Mouse (Mus musculus) midbrain, embryonic 13.5 days (tissue): ENCODE data around the gene Ppp1r18. TPM values are rescaled to one million over a fixed set of nuclear protein-coding genes. Genes with fewer than 3 reads are reported as not detected.

Experiments
- ATAC-seq: fragments of 200-750 bp; cut with Nextera tagmentation; 2 replicates; pipeline ENCODE4 v1.8.0; 2017; ENCODE audit warnings: mild to moderate bottlenecking, moderate TSS enrichment, moderate library complexity
- H3K27ac ChIP-seq: fragments of 300-500 bp; sonication (generic); 2 replicates; pipeline ENCODE4 v1.5.1; 2015; ENCODE audit warnings: inconsistent platforms, mild to moderate bottlenecking, moderate library complexity
- H3K27me3 ChIP-seq: fragments of 300-500 bp; sonication (generic); 2 replicates; pipeline ENCODE4 v1.6.1; 2015; ENCODE audit warnings: mild to moderate bottlenecking, inconsistent platforms
- H3K36me3 ChIP-seq: fragments of 300-500 bp; sonication (generic); 2 replicates; pipeline ENCODE4 v1.6.1; 2015; ENCODE audit warnings: mild to moderate bottlenecking, inconsistent platforms
- H3K4me1 ChIP-seq: fragments of 300-500 bp; sonication (generic); replicated peaks from 2 replicates; pipeline ENCODE4 v1.6.1; 2015; ENCODE audit warnings: inconsistent platforms
- H3K4me2 ChIP-seq: fragments of 300-500 bp; sonication (generic); replicated peaks from 2 replicates; pipeline ENCODE4 v1.6.1; 2015; ENCODE audit warnings: moderate library complexity, mild to moderate bottlenecking, inconsistent platforms
- H3K4me3 ChIP-seq: fragments of 300-500 bp; sonication (generic); replicated peaks from 2 replicates; pipeline ENCODE4 v1.5.1; 2015; ENCODE audit warnings: mild to moderate bottlenecking, inconsistent platforms
- H3K9ac ChIP-seq: fragments of 300-500 bp; sonication (generic); replicated peaks from 2 replicates; pipeline ENCODE4 v1.6.1; 2015; ENCODE audit warnings: mild to moderate bottlenecking, inconsistent platforms
- H3K9me3 ChIP-seq: fragments of 300-500 bp; sonication (generic); 2 replicates; pipeline ENCODE4 v1.6.1; 2016; ENCODE audit warnings: mild to moderate bottlenecking, inconsistent platforms
- WGBS: fragments of 180-500 bp; shearing (Covaris S2); methylation state at CpG from one replicate; pipeline ENCODE4 v1.1.7; 2015; 5-methylcytosine and 5-hydroxymethylcytosine counted together
- polyA plus RNA-seq: library from polyadenylated mRNA; unstranded; fragments of >200 nt; fragmentation: Nextera tagmentation; extraction: Ambion mirVana; gene quantifications from 2 replicates; pipeline ENCODE4 v1.2.1, GENCODE M21; 2015

The Ppp1r18 gene
- polyA plus RNA-seq, 1 experiment from 2014 or later = 27.4 TPM

GRCm38 (mm10) chr17:35864832-35865353 lies 500 bp upstream of the Ppp1r18 start:
- Histone ChIP-seq H3K36me3 (no peaks in the 10 kb centered on the region), H3K9ac (peak overlapping the region; percentile 97), H3K27me3 (no peaks in the 10 kb centered on the region), H3K4me1 (peaks cover 56% of the 10 kb centered on the region), H3K9me3 (no peaks in the 10 kb centered on the region), H3K27ac (peak overlapping the region; percentile 99), H3K4me2 (peak overlapping the region; percentile 92), H3K4me3 (peak overlapping the region; percentile 84)
- 26% methylated on average over 10 of the region's 10 CpGs for whole genome bisulfite sequencing
- ATAC-seq = no peak

- peak; percentile 57 for ATAC-seq
- Histone ChIP-seq H3K4me1 (peaks cover 62% of the 10 kb centered on the region), H3K4me3 (peak overlapping the region; percentile 84), H3K27ac (peak overlapping the region; percentile 99), H3K9ac (peak overlapping the region; percentile 97), H3K4me2 (peak overlapping the region; percentile 92), H3K36me3 (peaks cover 9% of the 10 kb centered on the region), H3K9me3 (no peaks in the 10 kb centered on the region), H3K27me3 (no peaks in the 10 kb centered on the region)
- WGBS = under 1% methylated on average over 38 of the region's 38 CpGs
Observed at GRCm38 (mm10) chr17:35866281-35866831, 963 bp downstream of the Ppp1r18 start.

- Histone ChIP-seq H3K36me3 (peaks cover 14% of the 10 kb centered on the region), H3K9me3 (no peaks in the 10 kb centered on the region), H3K27ac (peak overlapping the region; percentile 99), H3K4me1 (peaks cover 64% of the 10 kb centered on the region), H3K9ac (peak overlapping the region; percentile 97), H3K4me2 (peak overlapping the region; percentile 92), H3K4me3 (peak overlapping the region; percentile 84), H3K27me3 (no peaks in the 10 kb centered on the region)
- no peak for ATAC-seq
- WGBS = 8% methylated on average over 26 of the region's 26 CpGs
Observed at GRCm38 (mm10) chr17:35866911-35867890, 1.8 kb downstream of the Ppp1r18 start.

- Histone ChIP-seq H3K4me3 (peak overlapping the region; percentile 84), H3K4me2 (peak overlapping the region; percentile 92), H3K9me3 (no peaks in the 10 kb centered on the region), H3K9ac (peak overlapping the region; percentile 97), H3K36me3 (peaks cover 17% of the 10 kb centered on the region), H3K27ac (peak overlapping the region; percentile 99), H3K27me3 (no peaks in the 10 kb centered on the region), H3K4me1 (peaks cover 75% of the 10 kb centered on the region)
- WGBS = 41% methylated on average over 13 of the region's 17 CpGs
- no peak for ATAC-seq
Observed at GRCm38 (mm10) chr17:35868165-35868820, 2.9 kb downstream of the Ppp1r18 start.

GRCm38 (mm10) chr17:35868961-35869345 lies 3.6 kb downstream of the Ppp1r18 start:
- WGBS = 8% methylated on average over 7 of the region's 7 CpGs
- Histone ChIP-seq H3K27ac (no peak overlapping the region), H3K4me2 (peak overlapping the region; percentile 92), H3K9me3 (no peaks in the 10 kb centered on the region), H3K36me3 (peaks cover 18% of the 10 kb centered on the region), H3K9ac (peak overlapping the region; percentile 97), H3K27me3 (no peaks in the 10 kb centered on the region), H3K4me1 (peaks cover 82% of the 10 kb centered on the region), H3K4me3 (peak overlapping the region; percentile 84)
- ATAC-seq = no peak

- H3K27me3 ChIP-seq = no peaks in the 10 kb centered on the region
- H3K27ac ChIP-seq = peak overlapping the region; percentile 31
- 3% methylated on average over 7 of the region's 7 CpGs for WGBS
Observed at GRCm38 (mm10) chr17:35869346-35870067, 4.1 kb downstream of the Ppp1r18 start.

GRCm38 (mm10) chr17:35870151-35870883 lies 4.9 kb downstream of the Ppp1r18 start:
- ATAC-seq = no peak
- Histone ChIP-seq H3K4me3 (peak overlapping the region; percentile 84), H3K36me3 (peaks cover 32% of the 10 kb centered on the region), H3K9ac (peak overlapping the region; percentile 97), H3K4me1 (peaks cover 71% of the 10 kb centered on the region), H3K27ac (peak overlapping the region; percentile 31), H3K4me2 (peak overlapping the region; percentile 92), H3K9me3 (no peaks in the 10 kb centered on the region), H3K27me3 (no peaks in the 10 kb centered on the region)
- WGBS = 74% methylated on average over 9 of the region's 9 CpGs

More at GRCm38 (mm10) chr17:35869346-35870067, 4.1 kb downstream of the Ppp1r18 start:
- Histone ChIP-seq H3K9ac (peak overlapping the region; percentile 97), H3K4me2 (peak overlapping the region; percentile 92), H3K4me1 (peaks cover 79% of the 10 kb centered on the region), H3K9me3 (no peaks in the 10 kb centered on the region), H3K36me3 (peaks cover 24% of the 10 kb centered on the region), H3K4me3 (peak overlapping the region; percentile 84)
- ATAC-seq = no peak

GRCm38 (mm10) chr17:35870884-35871696 lies 5.7 kb downstream of the Ppp1r18 start:
- no peak for ATAC-seq
- 93% methylated on average over 8 of the region's 8 CpGs for WGBS
- Histone ChIP-seq H3K27me3 (no peaks in the 10 kb centered on the region), H3K4me2 (peak overlapping the region; percentile 92), H3K9ac (peak overlapping the region; percentile 97; the same call in 1 of the 2 replicates), H3K36me3 (peaks cover 38% of the 10 kb centered on the region), H3K4me3 (peak overlapping the region; percentile 84), H3K4me1 (peaks cover 71% of the 10 kb centered on the region), H3K9me3 (no peaks in the 10 kb centered on the region), H3K27ac (peak overlapping the region; percentile 31; the same call in 1 of the 2 replicates)

GRCm38 (mm10) chr17:35873774-35874519 lies 8.6 kb downstream of the Ppp1r18 start:
- Histone ChIP-seq H3K36me3 (peaks cover 41% of the 10 kb centered on the region), H3K4me2 (peak overlapping the region; percentile 37), H3K4me1 (peaks cover 51% of the 10 kb centered on the region), H3K9me3 (no peaks in the 10 kb centered on the region), H3K27ac (0 out of 2 replicates have a peak overlapping the region, but pooled peaks have one; percentile 47), H3K9ac (peak overlapping the region; percentile 47; the same call in 1 of the 2 replicates), H3K4me3 (peak overlapping the region; percentile 8; the same call in 1 of the 2 replicates), H3K27me3 (no peaks in the 10 kb centered on the region)
- WGBS = 33% methylated on average over 21 of the region's 21 CpGs
- ATAC-seq = peak; percentile 37; the same call in 1 of the 2 replicates
